Mouse (Mus musculus) cerebellum, adult 2 months (tissue): ENCODE measurements at regions not wholly inside any gene's neighbourhood (a gene's known extent, or its start where the extent isn't known, plus 50 kb on each side); places are given as distances from the start of the nearest gene placed in this dataset.

Source experiments
- CTCF ChIP-seq: fragments of 200-500 bp; IDR thresholded peaks from 2 replicates; pipeline ENCODE4 v1.5.1; 2011; ENCODE audit warnings: low read depth, mild to moderate bottlenecking, control low read depth, low read length, moderate library complexity, borderline replicate concordance; ENCODE audit not compliant: insufficient read depth
- POLR2A ChIP-seq: fragments of 200-500 bp; IDR thresholded peaks from 2 replicates; pipeline ENCODE4 v1.6.1; 2011; ENCODE audit warnings: low read length, control low read depth, borderline replicate concordance; ENCODE audit not compliant: insufficient read depth

GRCm38 (mm10) chr7:125263756-125264155, 180.7 kb upstream of the Kdm8 start:
- no peak for TF ChIP-seq POLR2A
- peak; percentile 16; the same call in 1 of the 2 replicates for TF ChIP-seq CTCF
